In genomic region chr14:49283784-49284655, GRCm38 (mm10) we compare ENCODE assay signal across 22 mouse cellular contexts. TPM values are rescaled to one million over a fixed set of nuclear protein-coding genes. Genes with fewer than 3 reads are reported as not detected.
DNase-seq lines count a peak whose midpoint lies in the region; ATAC-seq and TF ChIP-seq lines count a peak whose summit lies in the region.
"Had no signal": no experiment of that assay in that cellular context is flagged by ENCODE, and none has a peak within 500 bp of the region (broad histone marks: within the 10 kb centered on the region; RNA-seq: fewer than 3 reads in every experiment).

No protein-coding gene starts in this region.

- no peak for DNase-seq in kidney, postnatal 14 days
- peak; percentile 55 to 58 for DNase-seq in frontal cortex, postnatal 36 days (ENCODE audit: low spot score in 2 of 2)
- peak; percentile 13 to 20 for DNase-seq in right cerebral cortex, postnatal 36 days (ENCODE audit: low spot score in 2 of 2)
- DNase-seq in layer of hippocampus, postnatal 36 days = no peak
- DNase-seq: adrenal gland, postnatal 10 days; cerebellum, postnatal 14 days; heart, postnatal 10 days; liver; midbrain, embryonic 14.5 days; thymus, postnatal 25 days had no signal

- 84% methylated on average over 7 of the region's 7 CpGs for WGBS in kidney, embryonic 16.5 days
- WGBS in intestine, postnatal 0 days = 45% methylated on average over 7 of the region's 7 CpGs

- H3K9ac ChIP-seq in kidney, embryonic 16.5 days (replicated peaks; ENCODE audit: low read length) = no peak overlapping the region
- H3K9ac ChIP-seq in intestine, postnatal 0 days (ENCODE audit: low read depth, low read length) = no peak overlapping the region
- H3K9ac ChIP-seq: embryonic facial prominence, embryonic 13.5 days; forebrain, embryonic 15.5 days had no signal

- 0 out of 2 replicates have a peak, but pooled peaks have one; percentile 35 for ATAC-seq in kidney, embryonic 16.5 days (ENCODE audit: low FRiP score, low TSS enrichment)
- ATAC-seq in intestine, postnatal 0 days = peak; percentile 90
- ATAC-seq in activated CD4-positive, CD25-positive, alpha-beta regulatory T cell, adult 4 months = no peak
- ATAC-seq: forebrain, embryonic 15.5 days had no signal

- no peaks in the 10 kb centered on the region for H3K27me3 ChIP-seq in kidney, embryonic 16.5 days (ENCODE audit: insufficient read depth, low read length)
- no peaks in the 10 kb centered on the region for H3K27me3 ChIP-seq in intestine, postnatal 0 days (replicated peaks; ENCODE audit: control insufficient read depth, insufficient read depth, low read length)
- H3K27me3 ChIP-seq: embryonic facial prominence, embryonic 13.5 days; forebrain, embryonic 15.5 days; megakaryocyte, embryonic 14.5 days had no signal

- peak; percentile 39 for TF ChIP-seq CTCF in intestine, postnatal 0 days (IDR thresholded peaks at IDR 0.05; ENCODE audit: low read depth)

- H3K4me1 ChIP-seq in kidney, embryonic 16.5 days (ENCODE audit: insufficient read depth, low read length) = no peaks in the 10 kb centered on the region
- H3K4me1 ChIP-seq in intestine, postnatal 0 days (replicated peaks; ENCODE audit: control insufficient read depth, insufficient read depth, low read length) = no peaks in the 10 kb centered on the region
- H3K4me1 ChIP-seq: embryonic facial prominence, embryonic 13.5 days; forebrain, embryonic 15.5 days; megakaryocyte, embryonic 14.5 days had no signal

- no peaks in the 10 kb centered on the region for H3K9me3 ChIP-seq in kidney, embryonic 16.5 days (ENCODE audit: low read length)
- no peaks in the 10 kb centered on the region for H3K9me3 ChIP-seq in intestine, postnatal 0 days (ENCODE audit: control insufficient read depth)
- H3K9me3 ChIP-seq: embryonic facial prominence, embryonic 13.5 days; forebrain, embryonic 15.5 days had no signal

- H3K4me2 ChIP-seq in kidney, embryonic 16.5 days (replicated peaks; ENCODE audit: low read depth, low read length) = no peak overlapping the region
- 0 out of 2 replicates have a peak overlapping the region, but pooled peaks have one; percentile 13 for H3K4me2 ChIP-seq in intestine, postnatal 0 days (replicated peaks; ENCODE audit: low read depth)
- H3K4me2 ChIP-seq: embryonic facial prominence, embryonic 13.5 days; forebrain, embryonic 15.5 days; heart, embryonic 11.5 days had no signal

- no peaks in the 10 kb centered on the region for H3K36me3 ChIP-seq in kidney, embryonic 16.5 days (ENCODE audit: insufficient read depth, low read length)
- no peaks in the 10 kb centered on the region for H3K36me3 ChIP-seq in intestine, postnatal 0 days (ENCODE audit: control insufficient read depth, insufficient read depth)
- H3K36me3 ChIP-seq: embryonic facial prominence, embryonic 13.5 days; forebrain, embryonic 15.5 days had no signal

- no peak overlapping the region for H3K27ac ChIP-seq in kidney, embryonic 16.5 days (ENCODE audit: low read length)
- peak overlapping the region; percentile 35 for H3K27ac ChIP-seq in intestine, postnatal 0 days (ENCODE audit: low read depth, low read length)
- H3K27ac ChIP-seq: embryonic facial prominence, embryonic 13.5 days; forebrain, embryonic 15.5 days had no signal

- no peak overlapping the region for H3K4me3 ChIP-seq in kidney, embryonic 16.5 days (ENCODE audit: low read length)
- no peak overlapping the region for H3K4me3 ChIP-seq in intestine, postnatal 0 days (ENCODE audit: low read depth, low read length)
- H3K4me3 ChIP-seq: embryonic facial prominence, embryonic 13.5 days; forebrain, embryonic 15.5 days; megakaryocyte, embryonic 14.5 days; myocyte had no signal

RNA-seq across cellular contexts. Expression of gene ccdc198, which starts 38.7 kb away (rescaled TPM):
- 98.3 and 101 TPM in 2 replicates for polyA plus RNA-seq in kidney, embryonic 16.5 days (2015; fragmentation: Nextera tagmentation; extraction: Ambion mirVana)
- polyA plus RNA-seq in intestine, postnatal 0 days (2015; fragmentation: Nextera tagmentation; extraction: Ambion mirVana) = 135 and 146 TPM in 2 replicates
- polyA plus RNA-seq in activated CD4-positive, CD25-positive, alpha-beta regulatory T cell, adult 4 months (2017; shearing (Covaris generic)) = not detected
- total RNA-seq in layer of hippocampus, postnatal 36 days (2021) = not detected
- total RNA-seq: gastrocnemius, adult 8-10 months; granulocyte monocyte progenitor cell, adult 5-6 weeks; heart, postnatal 10 days; layer of hippocampus, adult 8-10 months; left cerebral cortex, postnatal 25 days had no signal
- polyA plus RNA-seq: myocyte had no signal

Comparison
In these comparisons a context has a peak if more than half of its experiments do, and no peak if none do; other contexts are left out.
1. DNase-seq: peak in frontal cortex, postnatal 36 days (2 of 2) and right cerebral cortex, postnatal 36 days (2 of 2); none in kidney, postnatal 14 days (single experiment) and layer of hippocampus, postnatal 36 days (0 of 2).
2. RNA of gene ccdc198, which starts 38.7 kb away (polyA plus RNA-seq): 135 to 146 TPM in intestine, postnatal 0 days and 98.3 to 101 TPM in kidney, embryonic 16.5 days; not detected in activated CD4-positive, CD25-positive, alpha-beta regulatory T cell, adult 4 months; every median in the first group is over 10 times any median in the second.